Mouse (Mus musculus) hindbrain, embryonic 14.5 days (tissue): ENCODE data around the gene Nav2. TPM values are rescaled to one million over a fixed set of nuclear protein-coding genes. Genes with fewer than 3 reads are reported as not detected.

Experiments used
- ATAC-seq: fragments of 200-750 bp; cut with Nextera tagmentation; 2 replicates; pipeline ENCODE4 v1.8.0; 2017; ENCODE audit warnings: moderate number of reproducible peaks, mild to moderate bottlenecking, moderate TSS enrichment, moderate library complexity; ENCODE audit not compliant: low FRiP score
- DNase-seq: peaks from one replicate; pipeline ENCODE4 v3.0.0-alpha.2; 2015; ENCODE audit warnings: low spot score
- H3K27ac ChIP-seq: fragments of 300-500 bp; sonication (generic); 2 replicates; pipeline ENCODE4 v1.5.1; 2014; ENCODE audit warnings: mild to moderate bottlenecking, moderate library complexity
- H3K27me3 ChIP-seq: fragments of 300-500 bp; sonication (generic); 2 replicates; pipeline ENCODE4 v1.6.1; 2014; ENCODE audit warnings: mild to moderate bottlenecking, low read length, mixed read lengths; ENCODE audit not compliant: control insufficient read depth, insufficient read depth
- H3K36me3 ChIP-seq: fragments of 300-500 bp; sonication (generic); replicated peaks from 2 replicates; pipeline ENCODE4 v1.6.1; 2014; ENCODE audit not compliant: control insufficient read depth, insufficient read depth
- H3K4me1 ChIP-seq: fragments of 300-500 bp; sonication (generic); replicated peaks from 2 replicates; pipeline ENCODE4 v1.6.1; 2014; ENCODE audit warnings: antibody characterized with exemption, low read length, mixed read lengths; ENCODE audit not compliant: control insufficient read depth, insufficient read depth
- H3K4me2 ChIP-seq: fragments of 300-500 bp; sonication (generic); replicated peaks from 2 replicates; pipeline ENCODE4 v1.6.1; 2014; ENCODE audit warnings: mild to moderate bottlenecking, moderate library complexity
- H3K4me3 ChIP-seq: fragments of 300-500 bp; sonication (generic); replicated peaks from 2 replicates; pipeline ENCODE4 v1.5.1; 2014; ENCODE audit warnings: mild to moderate bottlenecking, low read length
- H3K9ac ChIP-seq: fragments of 300-500 bp; sonication (generic); 2 replicates; pipeline ENCODE4 v1.6.1; 2014
- H3K9me3 ChIP-seq: fragments of 300-500 bp; sonication (generic); 2 replicates; pipeline ENCODE4 v1.6.1; 2016; ENCODE audit warnings: low read length; ENCODE audit not compliant: control insufficient read depth
- WGBS: fragments of 180-500 bp; shearing (Covaris S2); extraction: QIAGEN DNeasy Blood & Tissue Kit; methylation state at CpG from one replicate; pipeline ENCODE4 v1.1.7; 2014; 5-methylcytosine and 5-hydroxymethylcytosine counted together
- polyA plus RNA-seq: library from polyadenylated mRNA; unstranded; fragments of >200 nt; fragmentation: Nextera tagmentation; extraction: Ambion mirVana; gene quantifications from 2 replicates; pipeline ENCODE4 v1.2.1, GENCODE M21; 2014

Nav2 gene
- polyA plus RNA-seq, 1 experiment from 2014 or later = 28.2 TPM

DNA sequence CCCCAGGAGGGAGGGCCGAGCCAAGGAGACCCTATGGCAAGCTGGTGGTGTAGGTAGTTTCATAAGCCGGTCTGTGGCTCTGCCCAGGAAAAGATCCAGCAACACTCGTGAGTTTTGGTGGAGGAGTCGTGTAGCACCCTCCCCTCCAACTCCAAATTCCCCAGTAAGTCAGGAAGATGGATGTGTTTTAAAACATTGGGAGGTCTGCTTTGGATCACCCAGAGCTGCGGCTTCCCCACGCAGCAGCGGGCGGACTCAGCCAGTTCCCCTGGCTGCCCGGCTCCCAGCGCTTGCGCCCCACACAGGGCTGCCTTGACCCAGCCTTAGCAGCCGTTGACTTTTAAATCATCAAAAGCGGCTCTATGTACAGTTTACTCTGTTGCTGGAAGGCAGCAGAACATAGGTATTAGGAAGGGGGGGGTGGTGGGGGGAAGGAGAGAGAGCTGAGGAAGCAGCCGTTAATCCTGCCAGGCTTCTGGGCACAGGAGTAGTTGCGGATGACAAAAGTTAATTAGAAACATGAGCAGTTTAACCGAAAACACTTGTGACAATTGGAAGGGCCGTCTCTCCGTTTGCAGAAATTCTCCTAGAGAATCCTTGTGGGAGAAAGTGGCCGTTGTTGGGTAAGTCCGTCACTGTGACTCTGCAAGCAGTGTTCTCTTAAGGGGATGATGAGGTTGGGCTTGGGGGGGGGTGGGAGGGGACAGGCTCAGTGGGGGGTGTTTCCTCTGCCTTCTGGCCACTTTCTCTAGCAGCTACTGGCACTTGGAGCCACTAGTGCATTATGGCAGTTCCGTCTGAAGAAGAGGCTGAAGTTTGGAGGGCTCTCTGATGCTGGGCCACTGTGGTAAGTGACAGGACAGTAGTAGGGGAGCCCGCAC lies 542.0 kb downstream of the Nav2 start:
- Histone ChIP-seq H3K4me2 (peak overlapping the region; percentile 5; the same call in 1 of the 2 replicates), H3K27me3 (no peaks in the 10 kb centered on the region), H3K4me3 (no peak overlapping the region), H3K36me3 (0 out of 2 replicates have a peak, but pooled peaks cover 7% of the 10 kb centered on the region), H3K4me1 (peaks cover 14% of the 10 kb centered on the region), H3K27ac (no peak overlapping the region), H3K9me3 (no peaks in the 10 kb centered on the region), H3K9ac (no peak overlapping the region)
- ATAC-seq (peak; percentile 65; the same call in 1 of the 2 replicates), DNase-seq (no peak)
- WGBS = 27% methylated on average over 22 of the region's 22 CpGs

DNA sequence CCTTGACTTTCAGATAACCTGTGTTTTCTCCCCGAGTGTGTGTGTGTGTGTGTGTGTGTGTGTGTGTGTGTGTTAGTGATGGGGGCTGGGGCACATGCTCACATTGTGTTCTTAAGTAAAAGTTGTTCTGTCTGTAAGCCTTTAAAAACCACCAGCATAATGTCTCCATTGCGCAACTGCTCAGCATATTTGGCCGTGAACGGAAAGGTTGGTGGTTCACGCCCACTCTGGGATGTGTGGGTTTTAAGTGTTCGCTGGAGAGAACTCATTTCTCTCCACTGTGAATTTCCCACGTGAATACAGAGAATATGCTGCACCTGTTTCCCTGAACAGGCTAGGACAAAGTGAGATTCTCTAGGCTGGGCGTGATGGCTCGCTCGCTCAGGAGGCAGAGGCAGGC lies 542.7 kb downstream of the Nav2 start:
- H3K27ac ChIP-seq = no peak overlapping the region
- H3K27me3 ChIP-seq = no peaks in the 10 kb centered on the region
- WGBS = 91% methylated on average over 10 of the region's 10 CpGs
- no peak overlapping the region for H3K4me3 ChIP-seq
- 0 out of 2 replicates have a peak, but pooled peaks cover 7% of the 10 kb centered on the region for H3K36me3 ChIP-seq
- H3K9ac ChIP-seq = no peak overlapping the region
- H3K4me2 ChIP-seq = no peak overlapping the region
- DNase-seq = no peak
- peaks cover 14% of the 10 kb centered on the region for H3K4me1 ChIP-seq
- H3K9me3 ChIP-seq = no peaks in the 10 kb centered on the region
- no peak for ATAC-seq

DNA sequence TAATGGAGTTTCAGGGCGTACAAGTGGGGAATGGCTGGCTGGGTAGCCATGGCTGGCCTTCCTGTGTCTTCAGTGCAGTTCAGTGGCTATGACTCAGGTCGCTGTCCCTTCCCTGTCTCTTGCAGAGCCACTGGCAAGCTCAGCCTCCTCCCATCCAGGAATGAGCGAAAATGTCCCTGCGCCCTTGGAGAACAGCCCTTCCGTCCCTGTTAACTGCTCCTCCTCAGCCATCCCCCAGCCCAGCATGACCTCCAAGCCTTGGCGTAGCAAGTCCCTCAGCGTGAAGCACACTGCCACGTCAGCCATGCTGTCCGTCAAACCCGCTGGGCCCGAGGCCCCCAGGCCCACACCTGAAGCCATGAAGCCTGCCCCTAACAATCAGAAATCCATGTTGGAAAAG lies 543.8 kb downstream of the Nav2 start:
- 69% methylated on average over 11 of the region's 11 CpGs for WGBS
- Histone ChIP-seq H3K27me3 (no peaks in the 10 kb centered on the region), H3K27ac (no peak overlapping the region), H3K4me3 (no peak overlapping the region), H3K9me3 (no peaks in the 10 kb centered on the region), H3K4me1 (peaks cover 14% of the 10 kb centered on the region), H3K9ac (no peak overlapping the region), H3K4me2 (no peak overlapping the region), H3K36me3 (0 out of 2 replicates have a peak, but pooled peaks cover 7% of the 10 kb centered on the region)
- no peak for DNase-seq
- no peak for ATAC-seq

DNA sequence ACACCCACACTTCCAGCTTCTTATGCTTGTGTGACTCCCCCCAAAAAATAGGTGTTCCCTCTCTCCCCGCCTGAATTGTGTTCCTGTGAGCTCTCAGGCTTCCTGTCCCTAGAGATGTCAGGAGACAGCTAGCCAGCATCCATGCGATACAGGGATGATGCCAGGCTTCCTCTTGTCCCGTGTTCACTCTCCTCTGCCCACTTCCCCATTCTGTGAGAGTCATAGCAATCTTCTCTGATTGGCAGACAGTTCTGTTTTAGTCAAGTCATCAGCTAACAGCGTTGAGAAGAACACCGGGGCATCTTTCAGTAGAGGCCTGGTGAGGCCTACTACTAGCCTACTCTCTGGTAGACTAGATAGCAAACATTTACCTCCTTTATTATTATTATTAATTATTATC lies 546.1 kb downstream of the Nav2 start:
- H3K27ac ChIP-seq = no peak overlapping the region
- ATAC-seq (no peak), DNase-seq (no peak)
- H3K9me3 ChIP-seq = no peaks in the 10 kb centered on the region
- H3K4me2 ChIP-seq = no peak overlapping the region
- no peak overlapping the region for H3K4me3 ChIP-seq
- H3K4me1 ChIP-seq = peaks cover 14% of the 10 kb centered on the region
- no peak overlapping the region for H3K9ac ChIP-seq
- H3K36me3 ChIP-seq = 0 out of 2 replicates have a peak, but pooled peaks cover 7% of the 10 kb centered on the region
- WGBS = 88% methylated on average over 5 of the region's 5 CpGs
- H3K27me3 ChIP-seq = no peaks in the 10 kb centered on the region

DNA sequence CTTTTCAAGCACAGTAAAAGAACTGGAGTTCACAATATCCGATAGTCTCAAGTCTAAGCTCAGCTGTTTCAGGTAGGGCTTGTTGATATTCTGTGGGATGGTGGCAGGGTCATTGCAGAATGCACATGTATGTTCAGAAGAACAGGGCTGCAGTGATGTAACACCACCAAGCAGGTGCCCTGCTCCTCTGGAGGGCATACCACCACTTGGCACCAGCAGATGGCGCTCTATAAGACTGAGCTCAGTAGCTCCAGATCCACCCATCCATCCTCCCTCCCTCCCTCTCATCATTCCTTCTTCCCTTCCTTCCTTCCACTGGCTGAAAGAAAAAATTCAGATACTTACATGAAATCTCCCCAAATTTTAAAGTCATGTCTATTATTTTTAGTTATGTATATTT lies 547.6 kb downstream of the Nav2 start:
- DNase-seq (peak; percentile 52), ATAC-seq (0 out of 2 replicates have a peak, but pooled peaks have one; percentile 25)
- Histone ChIP-seq H3K9me3 (no peaks in the 10 kb centered on the region), H3K36me3 (0 out of 2 replicates have a peak, but pooled peaks cover 7% of the 10 kb centered on the region), H3K4me3 (no peak overlapping the region), H3K27me3 (no peaks in the 10 kb centered on the region), H3K9ac (no peak overlapping the region), H3K27ac (no peak overlapping the region), H3K4me1 (peaks cover under 1% of the 10 kb centered on the region; the same call in 1 of the 2 replicates), H3K4me2 (no peak overlapping the region)
- WGBS = 49% methylated on average over 2 of the region's 2 CpGs

DNA sequence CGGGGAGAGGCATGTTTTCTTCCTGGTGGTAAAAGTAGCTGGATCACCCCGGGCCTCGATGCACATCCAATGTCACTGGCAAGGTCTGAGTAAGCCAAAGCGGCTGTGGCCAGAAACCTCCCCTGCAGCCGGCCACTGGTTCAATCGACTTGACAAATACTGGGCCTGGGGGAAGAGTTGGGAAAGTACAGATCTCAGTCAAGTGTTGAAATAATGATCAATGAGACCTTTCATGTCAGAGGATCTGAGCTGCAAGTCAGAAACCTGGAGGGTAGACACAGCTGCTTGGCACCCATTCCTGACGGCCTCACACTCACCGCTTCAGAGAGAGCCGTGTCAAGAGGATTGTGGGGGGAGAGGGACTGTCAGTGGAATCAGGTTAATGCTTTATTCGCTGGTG lies 548.9 kb downstream of the Nav2 start:
- 0 out of 2 replicates have a peak, but pooled peaks cover 9% of the 10 kb centered on the region for H3K36me3 ChIP-seq
- no peak for ATAC-seq
- no peak overlapping the region for H3K27ac ChIP-seq
- H3K9me3 ChIP-seq = no peaks in the 10 kb centered on the region
- no peaks in the 10 kb centered on the region for H3K27me3 ChIP-seq
- no peak overlapping the region for H3K4me2 ChIP-seq
- no peak overlapping the region for H3K9ac ChIP-seq
- H3K4me3 ChIP-seq = no peak overlapping the region
- H3K4me1 ChIP-seq = no peaks in the 10 kb centered on the region
- no peak for DNase-seq
- WGBS = 77% methylated on average over 10 of the region's 10 CpGs

DNA sequence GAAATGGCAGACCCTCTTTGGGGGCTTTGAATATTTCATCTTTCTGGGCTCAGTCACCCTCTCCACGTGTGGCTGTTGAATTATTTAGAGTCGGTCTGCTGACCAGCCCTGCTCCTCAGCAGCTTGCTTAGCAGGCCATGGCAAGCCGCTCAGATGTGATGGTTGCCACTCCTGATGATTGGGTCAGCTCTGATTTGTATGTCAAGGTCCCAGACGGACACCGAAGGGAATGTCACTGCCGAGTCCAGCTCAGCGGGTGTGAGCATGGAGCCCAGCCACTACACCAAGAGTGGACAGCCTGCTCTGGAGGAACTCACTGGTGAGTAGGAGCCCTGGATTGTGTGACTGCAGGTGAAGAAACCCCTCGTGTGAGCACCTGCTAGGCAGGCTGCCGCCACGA lies 549.4 kb downstream of the Nav2 start:
- no peak for ATAC-seq
- DNase-seq = no peak
- WGBS = 81% methylated on average over 10 of the region's 10 CpGs
- Histone ChIP-seq H3K27me3 (no peaks in the 10 kb centered on the region), H3K36me3 (0 out of 2 replicates have a peak, but pooled peaks cover 9% of the 10 kb centered on the region), H3K4me2 (no peak overlapping the region), H3K4me1 (no peaks in the 10 kb centered on the region), H3K4me3 (no peak overlapping the region), H3K27ac (no peak overlapping the region), H3K9ac (no peak overlapping the region), H3K9me3 (no peaks in the 10 kb centered on the region)

DNA sequence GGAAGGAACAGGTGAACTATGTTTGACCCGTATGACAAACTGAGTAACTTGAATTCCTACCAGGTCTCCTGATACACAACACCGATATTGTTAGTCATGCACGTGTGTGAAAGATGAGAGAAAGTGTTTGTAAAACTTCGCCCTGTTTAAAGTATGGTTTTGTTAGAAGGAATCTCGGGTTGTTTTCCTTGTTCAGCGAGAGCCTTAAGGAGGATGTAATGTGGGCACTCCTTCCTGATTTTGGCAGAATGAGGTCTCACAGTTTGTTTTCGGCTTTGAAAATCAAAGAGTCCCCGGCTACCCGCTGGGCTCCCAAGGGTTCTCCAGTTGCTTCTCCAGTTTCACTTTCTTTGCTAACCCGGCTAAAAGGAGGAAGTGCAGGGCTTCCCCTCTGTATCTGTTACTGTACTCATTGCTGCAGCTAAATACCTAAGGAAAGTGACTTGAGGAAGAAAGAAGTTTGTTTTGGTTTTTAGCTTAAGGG lies 553.9 kb downstream of the Nav2 start:
- no peak overlapping the region for H3K27ac ChIP-seq
- H3K4me1 ChIP-seq = no peaks in the 10 kb centered on the region
- no peak overlapping the region for H3K9ac ChIP-seq
- DNase-seq (no peak), ATAC-seq (no peak)
- 33% methylated on average over 10 of the region's 10 CpGs for WGBS
- peaks cover 20% of the 10 kb centered on the region; the same call in 1 of the 2 replicates for H3K36me3 ChIP-seq
- no peaks in the 10 kb centered on the region for H3K27me3 ChIP-seq
- no peak overlapping the region for H3K4me2 ChIP-seq
- no peaks in the 10 kb centered on the region for H3K9me3 ChIP-seq
- no peak overlapping the region for H3K4me3 ChIP-seq

DNA sequence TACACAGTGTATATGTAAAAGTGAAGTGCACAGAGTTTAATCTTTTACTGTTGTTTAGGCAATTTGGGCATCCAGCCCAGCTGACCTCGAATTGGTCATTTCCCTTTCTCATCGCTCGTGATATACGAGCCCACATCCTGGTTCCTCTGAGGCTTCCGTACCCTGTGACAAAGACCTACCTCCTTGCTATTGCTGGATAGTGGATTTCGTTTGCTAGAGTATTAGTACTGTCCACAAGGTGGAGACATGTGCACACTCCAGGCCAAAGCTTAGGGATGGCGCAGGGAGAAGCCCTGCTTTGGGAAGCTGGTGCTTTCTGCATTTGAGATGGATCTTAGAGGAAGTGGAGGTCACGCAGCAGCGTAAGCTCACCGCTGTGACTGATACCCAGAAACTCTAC lies 559.3 kb downstream of the Nav2 start:
- Histone ChIP-seq H3K9ac (no peak overlapping the region), H3K36me3 (peaks cover 18% of the 10 kb centered on the region; the same call in 1 of the 2 replicates), H3K4me2 (no peak overlapping the region), H3K27ac (no peak overlapping the region), H3K4me1 (no peaks in the 10 kb centered on the region), H3K27me3 (no peaks in the 10 kb centered on the region), H3K4me3 (no peak overlapping the region), H3K9me3 (no peaks in the 10 kb centered on the region)
- WGBS = 68% methylated on average over 10 of the region's 10 CpGs
- ATAC-seq = peak; percentile 80
- peak; percentile 66 for DNase-seq
